Mouse (Mus musculus) kidney, postnatal 0 days (tissue): ENCODE data around the gene Trim3. TPM values are rescaled to one million over a fixed set of nuclear protein-coding genes. Genes with fewer than 3 reads are reported as not detected.
A peak's percentile ranks its signal among the peaks of the same experiment; 100 is the strongest.

Experiments used
- ATAC-seq: fragments of 200-750 bp; cut with Nextera tagmentation; replicated peaks from 2 replicates; pipeline ENCODE4 v1.8.0; 2017; ENCODE audit warnings: low read depth, moderate number of reproducible peaks, moderate TSS enrichment, moderate library complexity; ENCODE audit not compliant: low FRiP score
- DNase-seq: peaks from one replicate; pipeline ENCODE4 v3.0.0-alpha.2; 2016; ENCODE audit warnings: low spot score
- H3K27ac ChIP-seq: fragments of 300-500 bp; sonication (generic); 2 replicates; pipeline ENCODE4 v1.5.1; 2014; ENCODE audit warnings: mild to moderate bottlenecking
- H3K27me3 ChIP-seq: fragments of 300-500 bp; sonication (generic); 2 replicates; pipeline ENCODE4 v1.6.1; 2014; ENCODE audit warnings: low read length, mixed read lengths; ENCODE audit not compliant: insufficient read depth
- H3K36me3 ChIP-seq: fragments of 300-500 bp; sonication (generic); 2 replicates; pipeline ENCODE4 v1.6.1; 2014; ENCODE audit warnings: low read length, mixed read lengths; ENCODE audit not compliant: insufficient read depth
- H3K4me1 ChIP-seq: fragments of 300-500 bp; sonication (generic); replicated peaks from 2 replicates; pipeline ENCODE4 v1.6.1; 2014; ENCODE audit warnings: antibody characterized with exemption, low read length, mixed read lengths; ENCODE audit not compliant: insufficient read depth
- H3K4me2 ChIP-seq: fragments of 300-500 bp; sonication (generic); 2 replicates; pipeline ENCODE4 v1.6.1; 2014; ENCODE audit warnings: mild to moderate bottlenecking, low read length, moderate library complexity, mixed read lengths
- H3K4me3 ChIP-seq: fragments of 300-500 bp; sonication (generic); replicated peaks from 2 replicates; pipeline ENCODE4 v1.5.1; 2014; ENCODE audit warnings: low read depth, low read length
- H3K9ac ChIP-seq: fragments of 300-500 bp; sonication (generic); 2 replicates; pipeline ENCODE4 v1.6.1; 2014; ENCODE audit warnings: low read depth, low read length
- H3K9me3 ChIP-seq: fragments of 300-500 bp; sonication (generic); replicated peaks from 2 replicates; pipeline ENCODE4 v1.6.1; 2016; ENCODE audit warnings: low read length, inconsistent platforms, mixed read lengths
- CTCF ChIP-seq: IDR thresholded peaks from 2 replicates; pipeline ENCODE4 v1.5.1; 2016; ENCODE audit warnings: antibody characterized with exemption, low read depth, mild to moderate bottlenecking, moderate library complexity
- WGBS: fragments of 180-500 bp; shearing (Covaris S2); extraction: QIAGEN DNeasy Blood & Tissue Kit; methylation state at CpG from one replicate; pipeline ENCODE4 v1.1.7; 2014; 5-methylcytosine and 5-hydroxymethylcytosine counted together
- polyA plus RNA-seq: library from polyadenylated mRNA; unstranded; fragments of >200 nt; fragmentation: Nextera tagmentation; extraction: Ambion mirVana; gene quantifications from 2 replicates; pipeline ENCODE4 v1.2.1, GENCODE M21; 2015

The Trim3 gene
- polyA plus RNA-seq, 1 experiment from 2014 or later, result 24.8 TPM

GRCm38 (mm10) chr7:105556406-105556805 lies 77.0 kb downstream of the Trim3 start:
- DNase-seq (no peak), ATAC-seq (no peak)
- no peaks in the 10 kb centered on the region for H3K4me1 ChIP-seq
- no peak overlapping the region for H3K27ac ChIP-seq
- whole genome bisulfite sequencing, result 86% methylated on average over 8 of the region's 8 CpGs
- H3K9me3 ChIP-seq, result no peaks in the 10 kb centered on the region
- no peak overlapping the region for H3K9ac ChIP-seq
- TF ChIP-seq CTCF, result no peak
- no peak overlapping the region for H3K4me3 ChIP-seq
- no peak overlapping the region for H3K4me2 ChIP-seq
- H3K27me3 ChIP-seq, result no peaks in the 10 kb centered on the region
- no peaks in the 10 kb centered on the region for H3K36me3 ChIP-seq

GRCm38 (mm10) chr7:105555571-105555970 lies 77.8 kb downstream of the Trim3 start:
- ATAC-seq (no peak), DNase-seq (no peak)
- no peaks in the 10 kb centered on the region for H3K36me3 ChIP-seq
- no peaks in the 10 kb centered on the region for H3K4me1 ChIP-seq
- no peaks in the 10 kb centered on the region for H3K9me3 ChIP-seq
- no peak overlapping the region for H3K27ac ChIP-seq
- 0 out of 2 replicates have a peak overlapping the region, but pooled peaks have one; percentile 24 for H3K9ac ChIP-seq
- 90% methylated on average over 10 of the region's 10 CpGs for WGBS
- no peak overlapping the region for H3K4me3 ChIP-seq
- TF ChIP-seq CTCF, result no peak
- no peak overlapping the region; the same call in 1 of the 2 replicates for H3K4me2 ChIP-seq
- no peaks in the 10 kb centered on the region for H3K27me3 ChIP-seq

Other genes starting within 250 kb of the Trim3 start
- 28.0 and 33.2 TPM in 2 replicates for gene Fam160a2, start 233.5 kb downstream of the Trim3 start, polyA plus RNA-seq
- gene Cnga4, start 229.0 kb downstream of the Trim3 start, polyA plus RNA-seq, result 0.05 TPM in 1 of 2 replicates, not detected in the other
- 0.59 and 0.62 TPM in 2 replicates for gene Cckbr, start 207.8 kb downstream of the Trim3 start, polyA plus RNA-seq
- 68.0 and 75.8 TPM in 2 replicates for gene Cavin3, start 151.3 kb downstream of the Trim3 start, polyA plus RNA-seq
- 60.5 and 60.7 TPM in 2 replicates for gene Smpd1, start 79.2 kb downstream of the Trim3 start, polyA plus RNA-seq
- 31.4 and 34.1 TPM in 2 replicates for gene Apbb1, start 51.9 kb downstream of the Trim3 start, polyA plus RNA-seq
- gene Hpx, start 33.4 kb downstream of the Trim3 start, polyA plus RNA-seq, result 0.47 and 0.64 TPM in 2 replicates
- gene Timm10b, start 6.5 kb upstream of the Trim3 start, polyA plus RNA-seq, result 219 and 230 TPM in 2 replicates
- 72.0 and 76.6 TPM in 2 replicates for gene Arfip2, start 6.8 kb upstream of the Trim3 start, polyA plus RNA-seq
- gene Gm45799, start 7.0 kb upstream of the Trim3 start, polyA plus RNA-seq, result 33.7 and 35.8 TPM in 2 replicates
- 0.09 and 0.91 TPM in 2 replicates for gene Dnhd1, start 17.3 kb upstream of the Trim3 start, polyA plus RNA-seq
- gene Ilk, start 103.0 kb upstream of the Trim3 start, polyA plus RNA-seq, result 318 and 342 TPM in 2 replicates
- 34.4 and 36.3 TPM in 2 replicates for gene Rrp8, start 103.8 kb upstream of the Trim3 start, polyA plus RNA-seq
- 139 and 167 TPM in 2 replicates for gene Taf10, start 110.8 kb upstream of the Trim3 start, polyA plus RNA-seq
- 114 and 123 TPM in 2 replicates for gene Tpp1, start 118.7 kb upstream of the Trim3 start, polyA plus RNA-seq
- 5.6 and 6.1 TPM in 2 replicates for gene Dchs1, start 154.1 kb upstream of the Trim3 start, polyA plus RNA-seq
- gene Mrpl17, start 177.5 kb upstream of the Trim3 start, polyA plus RNA-seq, result 415 and 457 TPM in 2 replicates